Mouse (Mus musculus) hindbrain, embryonic 11.5 days (tissue): ENCODE measurements around the gene Gm6367. TPM values are rescaled to one million over a fixed set of nuclear protein-coding genes. Genes with fewer than 3 reads are reported as not detected.
"Not testable (repeated sequence)": the region's sequence is repeated elsewhere in the genome, so short reads cannot be mapped to it uniquely, and the experiment has no call there.

ENCODE experiments used
- ATAC-seq: fragments of 200-750 bp; cut with Nextera tagmentation; 2 replicates; pipeline ENCODE4 v1.8.0; 2017; ENCODE audit warnings: mild to moderate bottlenecking, moderate TSS enrichment, moderate library complexity; ENCODE audit not compliant: low FRiP score
- DNase-seq: peaks from one replicate; pipeline ENCODE4 v3.0.0-alpha.2; 2015; ENCODE audit warnings: low spot score
- H3K27ac ChIP-seq: fragments of 300-500 bp; sonication (generic); 2 replicates; pipeline ENCODE4 v1.5.1; 2014; ENCODE audit warnings: mild to moderate bottlenecking, low read depth, low read length
- H3K27me3 ChIP-seq: fragments of 300-500 bp; sonication (generic); 2 replicates; pipeline ENCODE4 v1.6.1; 2014; ENCODE audit warnings: mild to moderate bottlenecking, low read length, moderate library complexity, mixed read lengths; ENCODE audit not compliant: control insufficient read depth, insufficient read depth
- H3K36me3 ChIP-seq: fragments of 300-500 bp; sonication (generic); 2 replicates; pipeline ENCODE4 v1.6.1; 2014; ENCODE audit warnings: mild to moderate bottlenecking, low read length, moderate library complexity, mixed read lengths; ENCODE audit not compliant: control insufficient read depth, insufficient read depth
- H3K4me1 ChIP-seq: fragments of 300-500 bp; sonication (generic); replicated peaks from 2 replicates; pipeline ENCODE4 v1.6.1; 2014; ENCODE audit warnings: low read length, mixed read lengths; ENCODE audit not compliant: control insufficient read depth, insufficient read depth
- H3K4me2 ChIP-seq: fragments of 300-500 bp; sonication (generic); replicated peaks from 2 replicates; pipeline ENCODE4 v1.6.1; 2014; ENCODE audit warnings: mild to moderate bottlenecking, low read depth, low read length
- H3K4me3 ChIP-seq: fragments of 300-500 bp; sonication (generic); 2 replicates; pipeline ENCODE4 v1.5.1; 2014; ENCODE audit warnings: low read depth, low read length
- H3K9ac ChIP-seq: fragments of 300-500 bp; sonication (generic); 2 replicates; pipeline ENCODE4 v1.6.1; 2014; ENCODE audit warnings: low read depth, low read length
- H3K9me3 ChIP-seq: fragments of 300-500 bp; sonication (generic); 2 replicates; pipeline ENCODE4 v1.6.1; 2016; ENCODE audit warnings: low read length; ENCODE audit not compliant: control insufficient read depth
- WGBS: fragments of 180-500 bp; shearing (Covaris S2); extraction: QIAGEN DNeasy Blood & Tissue Kit; methylation state at CpG from one replicate; pipeline ENCODE4 v1.1.7; 2014; 5-methylcytosine and 5-hydroxymethylcytosine counted together
- polyA plus RNA-seq: library from polyadenylated mRNA; unstranded; fragments of >200 nt; fragmentation: Nextera tagmentation; extraction: Ambion mirVana; gene quantifications from 2 replicates; pipeline ENCODE4 v1.2.1, GENCODE M21; 2014

The Gm6367 gene
- not detected in 2 replicates for polyA plus RNA-seq

- not testable (repeated sequence) for H3K4me1 ChIP-seq, DNase-seq, H3K9ac ChIP-seq, ATAC-seq, H3K9me3 ChIP-seq, H3K27me3 ChIP-seq, H3K36me3 ChIP-seq, H3K27ac ChIP-seq, H3K4me2 ChIP-seq, H3K4me3 ChIP-seq
- WGBS: no CpG with 5 or more reads among the region's 2 CpGs
Observed at GRCm38 (mm10) chr5:94988326-94988725, at the start of gene Gm6367. Gm6367 (plus strand) TSS chr5:94988626.

Other genes starting within 250 kb of the Gm6367 start
- gene Gm3183, start 123.2 kb upstream of the Gm6367 start, polyA plus RNA-seq: not detected in 2 replicates
- gene Gm7942, start 118.3 kb downstream of the Gm6367 start, polyA plus RNA-seq: not detected in 2 replicates
- gene Gm16513, start 194.0 kb downstream of the Gm6367 start, polyA plus RNA-seq: not detected in 2 replicates